Mouse (Mus musculus) liver, adult (tissue): ENCODE measurements around the gene U2af1l4.

ENCODE experiments used
- GATA4 ChIP-seq: IDR thresholded peaks from 2 replicates; pipeline ENCODE4 v1.6.1; 2014; ENCODE audit warnings: mild to moderate bottlenecking, low read length; ENCODE audit not compliant: insufficient replicate concordance

Gene U2af1l4

GRCm38 (mm10) chr7:30589435-30590301 is 26.6 kb downstream of the U2af1l4 start:
- no peak for TF ChIP-seq GATA4

- no peak for TF ChIP-seq GATA4
These were observed 28.0 kb downstream of the U2af1l4 start for GRCm38 (mm10) chr7:30590927-30591604.

GRCm38 (mm10) chr7:30591605-30591951 is 28.5 kb downstream of the U2af1l4 start:
- no peak for TF ChIP-seq GATA4

- TF ChIP-seq GATA4 = no peak
These were observed 29.8 kb downstream of the U2af1l4 start for GRCm38 (mm10) chr7:30592772-30593423.

- no peak for TF ChIP-seq GATA4
These were observed 30.7 kb downstream of the U2af1l4 start for GRCm38 (mm10) chr7:30593579-30594509.

GRCm38 (mm10) chr7:30594510-30595024 is 31.5 kb downstream of the U2af1l4 start:
- TF ChIP-seq GATA4 = no peak

GRCm38 (mm10) chr7:30596093-30596492 is 33.0 kb downstream of the U2af1l4 start:
- TF ChIP-seq GATA4 = no peak

- TF ChIP-seq GATA4 = no peak
These were observed 33.7 kb downstream of the U2af1l4 start for GRCm38 (mm10) chr7:30596811-30597210.

- no peak for TF ChIP-seq GATA4
These were observed 35.7 kb downstream of the U2af1l4 start, which contains the start of gene Zbtb32 for GRCm38 (mm10) chr7:30598786-30599185. Gene Zbtb32, minus strand, starts transcription at chr7:30598909.

- no peak for TF ChIP-seq GATA4
These were observed 36.8 kb downstream of the U2af1l4 start for GRCm38 (mm10) chr7:30599933-30600353.

- no peak for TF ChIP-seq GATA4
These were observed 37.5 kb downstream of the U2af1l4 start for GRCm38 (mm10) chr7:30600651-30601050.

- TF ChIP-seq GATA4 = no peak
These were observed 39.5 kb downstream of the U2af1l4 start for GRCm38 (mm10) chr7:30602583-30602982.

GRCm38 (mm10) chr7:30604424-30604823 is 41.3 kb downstream of the U2af1l4 start:
- no peak for TF ChIP-seq GATA4

GRCm38 (mm10) chr7:30604944-30605343 is 41.8 kb downstream of the U2af1l4 start:
- TF ChIP-seq GATA4 = no peak

GRCm38 (mm10) chr7:30607706-30608309 is 44.7 kb downstream of the U2af1l4 start:
- TF ChIP-seq GATA4 = no peak

GRCm38 (mm10) chr7:30608476-30608875 is 45.4 kb downstream of the U2af1l4 start:
- no peak for TF ChIP-seq GATA4
